ENCODE assay signal across 12 mouse cellular contexts in the genomic region with DNA sequence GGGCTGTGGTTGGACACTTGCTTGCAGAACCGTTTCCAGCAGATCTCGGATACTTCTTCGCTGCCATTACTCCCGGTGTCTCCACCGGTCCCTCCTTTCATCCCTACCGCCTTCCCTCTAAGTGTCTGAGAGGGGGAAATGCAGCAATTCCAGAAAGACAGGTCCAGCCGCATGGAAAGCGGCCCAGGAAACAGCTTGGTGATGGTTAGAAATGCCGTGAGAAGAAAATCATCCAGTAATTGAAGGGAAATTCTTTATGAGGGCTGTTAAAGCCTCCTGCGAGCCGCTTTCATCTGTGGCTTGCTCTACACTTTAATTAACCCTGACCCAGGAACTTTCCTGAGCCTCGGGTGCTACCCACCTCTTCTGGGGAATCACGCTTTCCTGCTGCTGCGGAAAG.
A peak's percentile ranks its signal among the peaks of the same experiment; 100 is the strongest.
DNase-seq lines count a peak whose midpoint lies in the region; ATAC-seq and TF ChIP-seq lines count a peak whose summit lies in the region.
"Had no signal": no experiment of that assay in that cellular context is flagged by ENCODE, and none has a peak within 500 bp of the region (broad histone marks: within the 10 kb centered on the region; RNA-seq: fewer than 3 reads in every experiment).

No protein-coding gene starts in this region.

- intact Hi-C loops in heart, postnatal 10 days (cut with DNase I) = no loop called here

- H3K4me1 ChIP-seq in heart, embryonic 13.5 days = peaks cover 11% of the 10 kb centered on the region
- 0 out of 2 replicates have a peak, but pooled peaks cover 5% of the 10 kb centered on the region for H3K4me1 ChIP-seq in neural tube, embryonic 12.5 days
- H3K4me1 ChIP-seq in forebrain, postnatal 0 days (ENCODE audit: insufficient read depth) = no peaks in the 10 kb centered on the region
- H3K4me1 ChIP-seq in midbrain, embryonic 16.5 days (ENCODE audit: control insufficient read depth, insufficient read depth, low read length) = peaks cover 7% of the 10 kb centered on the region

- H3K9me3 ChIP-seq in heart, embryonic 13.5 days = no peaks in the 10 kb centered on the region
- H3K9me3 ChIP-seq in neural tube, embryonic 12.5 days = no peaks in the 10 kb centered on the region
- no peaks in the 10 kb centered on the region for H3K9me3 ChIP-seq in forebrain, postnatal 0 days (ENCODE audit: low read length)
- H3K9me3 ChIP-seq in midbrain, embryonic 16.5 days (replicated peaks; ENCODE audit: control insufficient read depth, low read length, poor library complexity, severe bottlenecking) = no peaks in the 10 kb centered on the region
- H3K9me3 ChIP-seq: hindbrain, embryonic 10.5 days had no signal

- no peaks in the 10 kb centered on the region for H3K36me3 ChIP-seq in heart, embryonic 13.5 days
- H3K36me3 ChIP-seq in neural tube, embryonic 12.5 days = no peaks in the 10 kb centered on the region
- H3K36me3 ChIP-seq in forebrain, postnatal 0 days (ENCODE audit: insufficient read depth) = no peaks in the 10 kb centered on the region
- H3K36me3 ChIP-seq in midbrain, embryonic 16.5 days (ENCODE audit: control insufficient read depth, insufficient read depth, low read length) = no peaks in the 10 kb centered on the region
- H3K36me3 ChIP-seq: hindbrain, embryonic 10.5 days had no signal

- ATAC-seq in heart, embryonic 13.5 days (ENCODE audit: extremely low read depth, insufficient number of reproducible peaks, low FRiP score, low TSS enrichment) = no peak
- no peak for ATAC-seq in neural tube, embryonic 12.5 days (ENCODE audit: low FRiP score, low read depth)
- no peak for ATAC-seq in forebrain, postnatal 0 days
- ATAC-seq in midbrain, embryonic 16.5 days = no peak

- 14% methylated on average over 14 of the region's 14 CpGs for WGBS in heart, embryonic 13.5 days
- 9% methylated on average over 14 of the region's 14 CpGs for WGBS in neural tube, embryonic 12.5 days
- 15% methylated on average over 14 of the region's 14 CpGs for WGBS in forebrain, postnatal 0 days
- 11% methylated on average over 14 of the region's 14 CpGs for WGBS in midbrain, embryonic 16.5 days

- no peak for DNase-seq in heart, postnatal 10 days
- DNase-seq in neural tube, embryonic 10.5 days (ENCODE audit: extremely low spot score, low spot score) = no peak
- DNase-seq in forebrain, postnatal 0 days = peak; percentile 14
- no peak for DNase-seq in right cerebral cortex, postnatal 25 days
- DNase-seq in frontal cortex, postnatal 14 days (ENCODE audit: low spot score in 2 of 2) = no peak
- DNase-seq: adrenal gland, adult 8-10 months; lung, postnatal 10 days; thymus, postnatal 25 days had no signal

- no peak overlapping the region for H3K4me3 ChIP-seq in heart, embryonic 13.5 days
- H3K4me3 ChIP-seq in neural tube, embryonic 12.5 days = no peak overlapping the region
- H3K4me3 ChIP-seq in forebrain, postnatal 0 days (ENCODE audit: low read depth, low read length) = no peak overlapping the region
- no peak overlapping the region for H3K4me3 ChIP-seq in midbrain, embryonic 16.5 days (ENCODE audit: low read depth, low read length)
- H3K4me3 ChIP-seq: hindbrain, embryonic 10.5 days had no signal

- TF ChIP-seq CTCF in forebrain, postnatal 0 days (IDR thresholded peaks at IDR 0.05; ENCODE audit: low read depth) = no peak

- peak overlapping the region; percentile 45 for H3K4me2 ChIP-seq in heart, embryonic 13.5 days
- peak overlapping the region; percentile 28 for H3K4me2 ChIP-seq in neural tube, embryonic 12.5 days (replicated peaks)
- H3K4me2 ChIP-seq in forebrain, postnatal 0 days (ENCODE audit: low read depth) = peak overlapping the region; percentile 17; the same call in 1 of the 2 replicates
- peak overlapping the region; percentile 25 for H3K4me2 ChIP-seq in midbrain, embryonic 16.5 days (ENCODE audit: low read length)

- peaks cover 16% of the 10 kb centered on the region for H3K27me3 ChIP-seq in heart, embryonic 13.5 days (replicated peaks)
- peaks cover 9% of the 10 kb centered on the region; the same call in 1 of the 2 replicates for H3K27me3 ChIP-seq in neural tube, embryonic 12.5 days (replicated peaks)
- no peaks in the 10 kb centered on the region for H3K27me3 ChIP-seq in forebrain, postnatal 0 days (ENCODE audit: insufficient read depth, low read length)
- H3K27me3 ChIP-seq in midbrain, embryonic 16.5 days (ENCODE audit: control insufficient read depth, insufficient read depth, low read depth, low read length) = no peaks in the 10 kb centered on the region

- H3K27ac ChIP-seq in heart, embryonic 13.5 days (replicated peaks) = no peak overlapping the region
- H3K27ac ChIP-seq in neural tube, embryonic 12.5 days = no peak overlapping the region
- no peak overlapping the region for H3K27ac ChIP-seq in forebrain, postnatal 0 days (ENCODE audit: low read depth, low read length)
- no peak overlapping the region for H3K27ac ChIP-seq in midbrain, embryonic 16.5 days (ENCODE audit: low read length)
- H3K27ac ChIP-seq: hindbrain, embryonic 10.5 days had no signal

- no peak overlapping the region for H3K9ac ChIP-seq in heart, embryonic 13.5 days
- no peak overlapping the region for H3K9ac ChIP-seq in neural tube, embryonic 12.5 days
- no peak overlapping the region for H3K9ac ChIP-seq in forebrain, postnatal 0 days
- H3K9ac ChIP-seq in midbrain, embryonic 16.5 days (ENCODE audit: low read depth, low read length) = no peak overlapping the region
